Mouse (Mus musculus): ENCODE results near the gene Fermt1. TPM values are rescaled to one million over a fixed set of nuclear protein-coding genes. Genes with fewer than 3 reads are reported as not detected.

The Fermt1 gene
- total RNA-seq (2021), result under 1 TPM; 0.19 to 0.76 TPM
- long read RNA-seq, experiment 1, result 0 reads
- long read RNA-seq, experiment 2, partial matches to known transcripts, result 1 of 1 reads
- long read RNA-seq, experiment 2, other reads (novel, unspliced or antisense), result 0 of 1 reads

DNA sequence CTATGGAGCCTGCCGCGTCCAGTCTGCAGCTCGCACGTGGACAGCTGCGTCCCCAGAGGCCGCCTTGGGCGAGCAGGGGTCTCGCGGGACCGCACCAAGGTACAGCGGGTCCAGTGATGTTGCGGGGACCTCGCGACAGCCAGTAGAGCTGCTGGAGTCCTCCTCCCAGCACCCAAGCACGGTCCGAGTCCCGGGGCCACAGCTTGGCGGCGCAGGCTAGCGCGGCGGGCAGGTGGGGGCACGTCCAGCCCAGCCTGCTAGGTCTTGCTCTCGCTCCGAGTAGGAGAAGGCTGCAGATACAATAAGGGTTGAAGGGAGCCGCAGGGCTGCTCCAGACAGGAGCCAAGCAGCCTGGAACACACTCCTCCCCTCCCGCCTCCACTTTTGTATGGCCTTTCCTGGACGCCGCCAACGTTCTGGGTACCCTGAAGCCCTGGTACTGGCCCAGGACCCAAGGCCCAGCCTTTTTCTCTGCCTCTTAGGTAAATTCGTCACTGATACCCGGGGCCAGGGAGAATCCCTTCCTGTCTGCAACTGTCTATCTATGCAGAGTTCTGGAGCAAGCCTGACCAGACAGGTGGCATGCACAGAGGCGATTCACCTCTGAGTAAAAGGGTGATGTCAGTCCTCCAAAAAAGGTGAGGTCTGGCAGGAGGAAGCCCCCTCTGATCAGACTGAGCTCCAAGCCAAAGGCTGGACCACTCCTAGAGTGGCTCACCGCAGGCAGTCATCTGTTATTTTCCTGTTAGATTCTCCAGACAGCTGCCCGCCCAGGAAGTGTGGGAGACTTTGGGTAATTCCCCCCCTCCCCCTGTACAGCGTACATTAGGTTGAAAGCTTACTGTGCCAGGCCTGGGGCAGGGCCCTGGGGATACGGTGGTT, at the start of gene Fermt1:
Gene Fermt1 (minus strand): TSS at position 581 of the 882 bp plus-strand sequence.
- no peak for DNase-seq (ENCODE audit: low spot score in 2 of 2)

DNA sequence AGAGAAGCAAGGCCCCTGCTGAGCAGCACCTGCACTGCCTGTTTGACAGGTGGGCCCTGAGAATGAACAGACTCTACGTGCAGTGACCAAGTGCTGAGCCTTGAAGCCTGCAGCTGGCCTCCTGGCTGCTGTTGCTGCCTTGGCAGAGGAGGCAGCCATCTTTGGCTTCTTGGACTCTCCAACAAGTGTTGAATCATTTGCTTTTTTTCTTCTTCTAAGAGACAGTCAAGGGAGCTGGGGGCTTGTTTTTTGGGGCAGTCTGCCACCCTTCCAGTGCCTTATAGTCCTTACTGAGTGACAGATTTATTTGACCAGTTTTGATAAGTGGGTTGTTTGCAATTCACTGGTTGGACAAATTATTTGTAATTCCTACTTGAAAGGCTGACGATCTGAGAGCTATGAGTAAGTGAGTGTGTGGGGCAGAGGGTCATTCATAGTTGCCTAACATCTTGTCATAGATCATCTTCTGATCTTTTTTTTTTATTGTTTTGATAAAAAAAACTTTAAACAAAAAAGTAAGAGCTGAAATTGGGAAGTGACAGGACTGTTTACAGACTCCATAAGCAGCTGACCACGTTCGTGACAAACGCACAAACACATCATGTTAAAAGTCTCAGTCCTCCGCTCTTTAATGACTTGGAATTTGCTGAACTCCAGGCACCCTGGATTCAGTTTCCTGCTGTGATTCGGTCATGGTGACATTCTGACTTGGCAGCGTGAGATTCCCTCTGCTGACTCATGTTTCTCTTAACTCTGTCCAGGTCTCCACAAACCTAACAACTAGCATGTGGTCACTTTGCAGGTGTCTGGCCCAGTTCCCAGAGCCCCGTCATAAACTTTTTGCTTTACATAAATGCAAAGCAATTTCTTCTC, 47.2 kb upstream of the Fermt1 start:
- DNase-seq (ENCODE audit: low spot score in 2 of 2), result no peak

DNA sequence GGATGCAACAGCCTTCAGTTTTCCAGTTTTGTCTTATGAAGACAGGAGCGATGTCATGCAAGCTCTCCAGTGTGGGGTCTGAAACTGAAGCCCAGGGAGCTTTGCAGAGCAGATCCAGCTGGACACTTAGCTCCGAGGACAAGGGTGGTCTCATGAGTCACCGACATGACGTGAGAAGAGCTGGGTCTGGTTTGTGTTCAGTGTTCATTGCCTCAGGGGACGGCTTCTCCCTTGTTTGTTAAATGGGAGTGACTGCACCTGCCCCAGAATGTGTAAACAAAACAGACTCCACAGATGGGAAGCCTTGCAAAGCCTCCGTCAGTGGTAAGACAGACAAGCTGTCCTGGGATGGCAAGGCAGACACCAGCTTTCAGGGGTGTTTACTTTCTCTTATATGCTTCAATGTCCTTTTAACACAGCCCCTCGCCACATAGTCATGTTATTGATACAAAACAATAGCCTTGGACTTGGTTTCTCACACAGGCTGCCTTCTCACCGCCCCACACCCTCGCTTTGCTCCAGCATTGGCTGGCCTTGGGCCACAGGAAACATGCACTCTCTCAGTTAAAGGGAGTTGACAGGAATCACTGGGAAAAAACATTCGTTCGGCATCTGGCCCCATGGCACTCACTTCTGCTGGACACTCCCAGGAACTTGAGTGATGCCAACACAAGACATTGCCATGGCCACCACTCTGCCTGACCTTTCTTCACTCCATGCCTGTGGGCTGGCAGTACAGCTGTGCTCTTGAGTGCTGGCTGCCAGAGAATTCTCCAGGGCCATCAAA, 44.3 kb upstream of the Fermt1 start:
- no peak for DNase-seq (ENCODE audit: low spot score in 2 of 2)

DNA sequence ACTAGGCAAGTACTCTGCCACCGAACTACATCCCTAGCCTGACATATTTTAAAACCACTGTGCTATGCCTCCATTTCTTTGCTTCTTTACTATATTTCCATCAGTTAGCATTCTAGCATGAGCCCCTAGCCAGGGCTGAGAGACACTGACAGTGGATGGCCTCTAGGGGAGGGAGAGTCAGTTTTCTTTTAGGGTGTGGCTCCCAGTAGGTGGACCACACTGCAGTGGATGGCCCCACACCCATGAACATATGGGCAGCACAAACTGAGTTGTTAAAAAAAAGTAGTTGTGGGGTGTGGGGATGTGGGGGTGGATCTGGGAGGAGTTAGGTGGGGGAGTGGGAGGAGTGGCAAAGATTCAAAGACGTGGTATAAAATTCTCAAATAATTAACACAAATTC, 27.6 kb upstream of the Fermt1 start:
- DNase-seq (ENCODE audit: low spot score in 2 of 2), result no peak

DNA sequence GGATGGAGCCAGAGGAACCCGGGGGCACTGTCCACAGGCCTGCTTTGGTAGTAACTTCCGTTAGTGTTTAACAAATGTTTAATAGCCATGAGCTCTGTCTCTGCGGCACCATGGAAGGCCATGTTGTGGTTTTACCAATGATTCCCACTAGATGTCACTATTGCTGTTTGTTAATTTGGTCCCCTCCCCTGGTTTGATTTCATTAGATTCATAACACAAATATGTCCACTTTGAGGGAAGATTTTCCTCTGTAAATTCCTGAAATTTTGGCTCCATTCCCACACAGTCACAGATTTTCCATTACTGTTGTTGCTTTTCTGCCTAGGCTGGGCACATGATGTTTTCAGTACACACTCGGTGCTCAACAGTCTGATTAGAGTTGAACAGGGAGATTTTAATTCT, 25.1 kb upstream of the Fermt1 start:
- peak; percentile 9 to 81 for DNase-seq (ENCODE audit: low spot score in 2 of 2)

DNA sequence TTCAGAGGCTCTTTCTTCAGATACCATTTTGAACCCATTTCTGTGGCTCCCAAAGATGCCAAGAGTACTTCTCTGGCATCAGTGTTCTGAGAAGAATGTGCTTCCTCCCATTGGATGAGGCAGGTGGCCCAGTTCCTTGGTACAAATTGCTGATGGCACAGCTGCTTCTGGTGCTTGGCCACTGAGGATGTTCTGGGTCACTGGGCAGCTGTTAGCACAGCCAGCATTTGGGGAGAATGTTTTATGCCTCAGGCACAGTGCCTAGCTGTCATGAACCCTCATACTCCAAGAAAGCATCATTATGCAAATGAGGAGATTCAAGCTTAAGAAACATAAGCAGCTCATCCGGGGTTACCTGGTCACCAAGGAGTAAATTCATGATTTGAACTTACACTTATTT, 12.1 kb upstream of the Fermt1 start:
- no peak for DNase-seq (ENCODE audit: low spot score in 2 of 2)

DNA sequence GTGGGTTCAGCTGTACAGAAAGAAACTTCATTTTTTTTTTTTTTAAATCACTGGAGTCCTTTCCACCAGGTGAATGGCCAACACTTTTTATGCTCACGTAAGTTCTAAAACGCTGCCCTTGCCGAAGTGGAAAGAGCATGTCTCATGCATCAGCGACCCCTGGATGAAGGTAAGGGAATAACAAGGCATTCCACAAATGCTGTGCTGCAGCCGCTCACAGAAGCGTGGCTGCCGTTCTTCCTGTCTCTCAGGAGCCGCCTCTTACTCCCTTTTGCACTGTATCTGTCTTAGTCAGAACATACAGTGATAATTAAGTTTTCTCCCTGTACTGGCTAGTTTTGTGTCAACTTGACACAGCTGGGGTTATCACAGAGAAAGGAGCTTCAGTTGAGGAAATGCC, 6.5 kb upstream of the Fermt1 start:
- DNase-seq (ENCODE audit: low spot score in 2 of 2), result peak in 1 of 2 experiments; percentile 16

DNA sequence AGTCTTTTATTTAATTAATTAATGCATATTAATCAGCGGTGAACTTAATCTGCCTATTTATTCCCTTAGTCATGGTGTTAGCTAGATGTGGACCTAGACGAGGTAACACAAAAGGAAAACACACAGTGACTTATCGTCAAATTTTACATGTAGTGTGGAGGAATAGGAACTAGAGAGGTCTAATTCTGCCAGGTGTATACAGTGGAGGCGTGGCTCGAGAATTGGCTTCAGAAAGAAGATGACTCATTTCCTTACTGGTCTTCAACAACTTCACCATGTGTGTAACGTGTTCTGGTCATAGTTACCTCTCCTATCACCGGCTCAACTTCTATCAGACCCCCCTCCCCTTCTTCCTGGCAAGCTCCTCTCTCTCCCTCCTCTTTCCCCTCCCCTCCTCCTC, 2.5 kb upstream of the Fermt1 start:
- no peak for DNase-seq (ENCODE audit: low spot score in 2 of 2)

DNA sequence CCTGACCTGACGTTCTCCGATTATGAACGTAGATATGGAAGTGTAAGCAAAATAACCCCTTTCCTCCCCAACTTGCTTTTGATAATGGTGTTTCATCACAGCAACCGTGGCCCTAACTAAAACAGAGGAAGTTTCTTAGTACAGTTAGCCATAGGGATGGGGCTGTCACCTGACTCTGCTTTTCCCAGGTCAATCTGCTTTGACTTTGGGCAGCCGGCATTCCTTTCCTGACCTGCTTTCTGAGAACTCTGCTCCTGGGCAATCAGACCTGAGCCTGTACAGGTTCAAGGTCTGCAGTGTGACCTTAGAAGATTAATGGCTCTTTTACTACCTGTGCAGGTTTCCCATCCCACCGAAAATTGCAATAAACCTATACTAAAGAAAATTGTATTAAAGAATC, 1.3 kb upstream of the Fermt1 start:
- no peak for DNase-seq (ENCODE audit: low spot score in 2 of 2)

DNA sequence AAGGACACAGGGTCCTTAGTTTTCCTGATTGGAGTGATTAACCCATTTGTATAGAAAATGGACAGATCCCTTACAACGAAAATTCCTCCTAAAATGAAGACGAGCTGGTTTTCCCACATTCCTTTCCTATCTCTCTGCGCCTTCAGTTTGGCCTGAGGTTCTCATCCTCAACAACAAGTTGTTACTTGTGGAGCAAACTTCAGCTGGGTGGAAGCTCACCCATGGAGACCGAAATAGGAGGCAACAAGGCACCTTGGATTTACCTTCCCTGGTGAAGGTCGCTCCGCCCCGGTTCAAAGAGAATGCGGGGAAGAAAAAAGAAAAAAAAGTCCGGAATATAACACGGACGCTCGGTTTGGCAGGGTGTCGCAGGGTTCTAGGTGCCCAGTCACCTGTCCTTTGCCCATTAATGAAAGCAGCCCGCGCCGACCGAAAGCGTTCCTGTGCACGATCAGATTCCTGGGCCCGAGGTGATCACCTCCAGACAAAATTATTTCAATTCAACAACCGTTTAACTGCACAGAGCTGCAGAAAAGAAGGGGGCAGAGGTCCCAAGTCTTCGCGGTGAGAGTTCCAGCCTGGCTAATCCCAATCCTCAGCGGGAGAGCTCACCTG, 888 bp downstream of the Fermt1 start:
- no peak for DNase-seq (ENCODE audit: low spot score in 2 of 2)

DNA sequence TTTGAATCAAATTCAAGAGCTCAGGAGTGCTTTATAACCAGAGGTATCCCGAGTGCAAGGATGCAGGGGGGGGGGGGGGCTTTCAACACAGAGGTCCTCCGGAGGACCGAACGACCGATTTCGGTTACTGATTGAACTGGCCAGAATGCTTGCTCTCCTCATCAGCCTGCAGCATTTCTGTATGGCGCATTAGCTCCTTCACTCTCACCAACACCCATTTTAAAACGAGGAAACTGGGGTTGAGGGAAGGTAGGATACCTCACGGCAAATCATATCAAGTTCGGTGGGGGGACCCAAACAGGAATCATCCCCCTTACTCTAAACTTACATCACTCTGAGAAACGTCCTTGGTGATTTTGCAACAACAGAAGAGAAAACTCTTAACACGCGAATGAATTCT, 1.7 kb downstream of the Fermt1 start:
- DNase-seq (ENCODE audit: low spot score in 2 of 2), result no peak

DNA sequence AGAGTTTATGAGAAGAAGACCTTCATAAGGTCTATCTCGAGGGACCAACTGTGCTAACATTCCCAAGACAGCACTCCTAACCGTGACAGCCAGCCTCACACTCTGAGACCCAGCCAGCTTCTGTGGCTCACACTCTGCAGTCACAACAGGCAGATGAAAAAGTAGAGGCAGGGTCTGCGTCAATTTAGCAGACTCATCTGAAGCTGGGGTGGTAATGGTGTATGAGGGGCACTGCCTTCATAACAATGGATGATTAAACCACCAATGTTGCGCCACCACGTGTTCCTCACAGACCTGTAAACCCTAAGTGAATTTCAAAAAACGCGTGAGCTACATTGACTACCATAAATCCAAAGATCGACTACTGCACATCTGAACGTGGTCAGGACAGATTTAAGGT, 2.1 kb downstream of the Fermt1 start:
- DNase-seq (ENCODE audit: low spot score in 2 of 2), result no peak

DNA sequence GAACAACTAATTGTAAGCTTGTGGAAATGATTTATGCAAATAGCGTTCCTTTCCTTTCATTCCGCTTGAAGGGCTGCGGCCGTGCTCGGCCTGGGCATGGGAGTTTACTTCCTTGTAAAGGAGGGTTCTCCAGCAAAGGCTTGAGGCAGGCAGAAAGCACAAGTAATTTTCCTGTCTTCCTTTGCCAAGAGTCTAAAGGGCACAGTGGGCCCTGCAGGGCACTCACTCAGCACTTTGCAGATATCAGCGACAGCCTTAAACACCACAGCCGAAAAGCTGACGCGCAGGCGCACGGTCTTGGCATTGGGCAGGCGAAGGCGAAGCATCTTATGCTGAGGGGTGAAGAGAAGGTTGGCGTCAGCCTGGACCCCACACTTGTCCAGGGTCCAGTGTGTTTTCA, 6.7 kb downstream of the Fermt1 start:
- no peak for DNase-seq (ENCODE audit: low spot score in 2 of 2)

DNA sequence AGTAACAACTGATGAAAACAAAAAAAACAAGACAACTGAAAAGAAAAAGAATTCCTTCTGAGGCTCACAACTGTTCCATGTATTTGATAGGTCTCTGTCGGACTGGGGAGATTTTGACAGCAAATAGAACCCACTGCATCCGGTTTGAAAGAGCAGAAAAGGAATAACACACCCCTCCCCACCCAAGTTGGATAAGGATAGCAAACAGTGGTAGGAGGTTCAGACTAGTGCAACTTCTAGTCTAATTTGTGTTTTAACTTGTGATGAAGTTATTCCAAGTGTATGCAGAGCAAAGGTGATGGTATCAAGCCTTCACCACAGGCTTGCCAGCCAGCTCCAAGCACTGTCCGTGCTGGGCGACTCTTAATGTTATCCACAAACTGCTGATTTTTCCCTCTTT, 9.5 kb downstream of the Fermt1 start:
- no peak for DNase-seq (ENCODE audit: low spot score in 2 of 2)

DNA sequence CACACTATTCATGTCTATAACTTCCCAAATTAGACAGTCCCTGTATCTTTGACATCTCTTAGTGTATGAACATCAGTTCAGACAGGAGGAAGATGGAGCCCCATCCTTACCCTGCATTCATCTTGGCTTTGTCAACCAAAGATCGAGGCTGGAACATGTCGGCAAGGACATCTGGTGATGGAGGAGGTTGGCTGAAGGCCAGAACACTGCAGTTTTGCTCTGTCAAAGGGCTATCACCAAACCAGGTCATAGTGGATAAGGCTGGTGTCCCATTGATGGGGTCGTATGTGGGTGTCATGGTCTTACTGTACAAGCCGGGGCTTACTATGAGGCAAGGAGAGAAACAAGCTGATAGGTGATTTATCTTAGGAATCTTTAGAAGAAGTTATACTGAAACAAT, 11.0 kb downstream of the Fermt1 start:
- no peak for DNase-seq (ENCODE audit: low spot score in 2 of 2)

DNA sequence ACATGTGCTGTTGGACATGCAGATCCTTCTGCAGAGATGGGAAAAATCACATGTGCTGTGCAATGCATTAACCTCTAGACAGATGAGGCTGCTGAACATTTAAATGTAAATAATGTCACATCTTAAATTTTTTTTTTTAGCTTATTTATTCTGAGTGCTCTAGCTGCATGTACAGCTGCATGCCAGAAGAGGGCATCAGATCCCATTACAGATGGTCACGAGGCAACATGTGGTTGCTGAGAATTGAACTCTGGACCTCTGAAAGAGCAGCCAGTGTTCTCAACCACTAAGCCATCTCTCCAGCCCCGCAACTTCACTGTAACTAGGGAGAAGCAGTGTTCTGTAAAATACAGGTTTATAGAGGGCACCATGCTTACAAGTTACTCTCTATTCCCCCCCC, 11.6 kb downstream of the Fermt1 start:
- DNase-seq (ENCODE audit: low spot score in 2 of 2), result no peak

DNA sequence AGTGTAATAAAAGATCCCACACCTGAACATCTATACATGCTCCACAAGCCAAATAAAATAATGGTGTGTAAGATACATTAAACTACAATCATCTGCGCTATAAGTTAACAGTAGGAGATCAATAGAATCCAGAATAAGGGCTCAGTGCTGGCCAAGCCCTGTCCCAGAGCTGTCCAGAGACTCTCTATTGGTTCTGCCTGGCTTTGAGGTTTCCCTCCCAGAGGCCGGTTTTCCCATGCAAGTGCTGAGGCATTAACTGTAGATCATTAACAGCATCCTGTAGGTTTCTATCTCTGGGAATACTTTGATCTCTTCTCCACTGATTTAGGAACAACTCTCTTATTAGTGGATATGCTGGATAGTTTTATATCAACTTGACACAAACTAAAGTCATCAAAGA, 16.7 kb downstream of the Fermt1 start:
- DNase-seq (ENCODE audit: low spot score in 2 of 2), result no peak

DNA sequence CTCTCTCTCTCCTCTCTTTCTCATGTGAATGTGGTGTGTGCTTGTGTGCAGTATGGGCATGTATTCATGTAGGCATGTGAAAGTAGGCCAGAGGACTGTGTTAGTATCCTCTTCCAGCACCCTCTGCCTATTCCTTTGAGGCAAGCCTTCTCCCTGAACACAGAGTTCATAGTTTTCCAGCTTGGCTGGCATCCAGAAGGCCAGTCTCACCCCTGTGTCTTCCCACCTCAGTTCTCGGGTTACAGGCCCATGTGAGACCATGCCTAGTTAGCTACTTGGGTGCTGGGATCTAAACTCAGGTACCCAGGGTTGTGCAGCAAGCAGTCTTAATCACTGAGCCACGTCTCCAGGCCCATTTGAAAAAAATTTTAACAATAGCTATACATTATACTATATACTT, 17.8 kb downstream of the Fermt1 start:
- no peak for DNase-seq (ENCODE audit: low spot score in 2 of 2)

DNA sequence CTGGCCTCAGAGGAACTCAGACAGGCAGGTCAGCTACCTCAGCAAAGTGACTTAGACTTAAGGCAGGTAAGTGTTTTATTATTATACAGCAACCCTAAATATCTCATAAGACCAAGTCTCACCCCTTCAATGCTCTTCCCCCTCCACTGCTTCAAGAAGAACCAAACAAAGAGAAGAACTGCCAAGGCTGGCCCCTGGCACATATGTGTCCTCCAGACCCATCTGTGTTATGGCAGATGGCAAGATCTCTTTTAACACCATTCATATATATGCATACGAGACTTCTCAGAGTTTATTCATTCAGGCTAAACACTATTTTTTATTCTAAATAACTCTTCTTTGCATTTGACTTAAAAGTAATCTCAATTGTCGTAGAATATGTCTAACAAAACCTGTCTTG, 18.4 kb downstream of the Fermt1 start:
- no peak for DNase-seq (ENCODE audit: low spot score in 2 of 2)

DNA sequence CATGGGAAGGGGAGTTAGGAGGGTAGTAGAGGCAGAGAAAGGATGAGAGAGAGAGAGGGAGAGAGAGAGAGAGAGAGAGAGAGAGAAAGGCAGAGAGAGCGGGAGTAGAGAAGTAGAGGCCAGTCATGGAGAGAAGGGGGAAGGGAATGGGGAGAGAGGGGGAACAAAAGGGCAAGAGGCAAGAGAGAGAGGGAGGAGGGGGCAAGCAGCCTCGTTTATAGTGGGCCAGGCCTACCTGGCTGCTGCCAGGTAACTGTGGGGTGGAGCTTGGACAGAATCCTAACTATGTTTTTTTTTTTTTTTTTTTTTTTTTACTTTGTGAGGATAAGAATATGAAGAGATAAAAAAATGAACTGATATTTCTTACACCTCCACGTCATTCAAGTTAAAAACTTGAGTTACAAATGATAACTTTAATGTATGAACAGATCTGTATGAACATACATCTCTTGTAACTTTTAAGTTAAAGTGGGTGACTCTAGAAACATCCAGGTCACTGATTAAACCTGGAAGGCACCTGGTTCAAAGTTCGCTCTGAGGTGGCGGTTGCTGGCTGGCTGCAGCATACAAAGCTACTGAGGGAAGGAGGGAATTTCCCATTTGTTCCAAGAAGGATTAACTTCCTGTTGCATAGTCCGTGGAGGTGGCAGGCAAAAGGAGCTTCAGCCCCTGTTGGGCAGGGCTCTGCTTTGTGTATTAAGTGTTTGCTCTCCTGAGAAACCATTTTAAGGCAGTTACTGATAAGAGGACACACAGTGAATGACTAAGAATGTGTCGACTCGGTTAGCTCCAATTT, 22.2 kb downstream of the Fermt1 start:
- no peak for DNase-seq (ENCODE audit: low spot score in 2 of 2)
